Mouse (Mus musculus): ENCODE data around the gene Fbxo17. TPM values are rescaled to one million over a fixed set of nuclear protein-coding genes. Genes with fewer than 3 reads are reported as not detected.
A peak's percentile ranks its signal among the peaks of the same experiment; 100 is the strongest.

Fbxo17 gene
- total and polyA plus RNA-seq, 3 experiments, result 0.25 to 0.26 TPM; not detected in 1

- TF ChIP-seq POLR2AphosphoS2 (IDR thresholded peaks at IDR 0.05; ENCODE audit: low read depth, low read length) (no peak), RCOR1 (conservative IDR thresholded peaks at IDR 0.05; ENCODE audit: low read depth, low read length) (no peak), BHLHE40 (IDR thresholded peaks at IDR 0.05; ENCODE audit: low read depth, low read length) (0 out of 2 replicates have a peak, but pooled peaks have one; percentile 10), CTCF (conservative IDR thresholded peaks at IDR 0.05 in 1 of 2, IDR thresholded peaks at IDR 0.05 in 1 of 2; ENCODE audit: low read depth in 2 of 2, low read length in 2 of 2) (no peak), MAZ (IDR thresholded peaks at IDR 0.05; ENCODE audit: low read depth, low read length) (peak; percentile 70; the same call in 1 of the 2 replicates), E2F4 (IDR thresholded peaks at IDR 0.05; ENCODE audit: insufficient replicate concordance, low read depth, low read length) (no peak), ZC3H11A (IDR thresholded peaks at IDR 0.05; ENCODE audit: low read depth, low read length) (no peak), MYC (IDR thresholded peaks at IDR 0.05; ENCODE audit: low read depth, low read length) (no peak), ZNF384 (IDR thresholded peaks at IDR 0.05; ENCODE audit: low read depth, low read length) (peak; percentile 82), ETS1 (conservative IDR thresholded peaks at IDR 0.05; ENCODE audit: low read depth, low read length) (peak; percentile 45; the same call in 1 of the 2 replicates), EP300 (IDR thresholded peaks at IDR 0.05; ENCODE audit: low read length) (peak; percentile 11; the same call in 1 of the 2 replicates), IRF4 (IDR thresholded peaks at IDR 0.05; ENCODE audit: low read depth, low read length) (peak; percentile 65), GABPA (IDR thresholded peaks at IDR 0.05; ENCODE audit: insufficient replicate concordance, low read depth, low read length) (no peak), UBTF (IDR thresholded peaks at IDR 0.05; ENCODE audit: low read depth, low read length) (no peak), NELFE (IDR thresholded peaks at IDR 0.05; ENCODE audit: low read depth, low read length) (no peak)
Observed at GRCm38 (mm10) chr7:28674994-28675393, 41.6 kb upstream of the Fbxo17 start (continued).

GRCm38 (mm10) chr7:28675746-28676145, 40.9 kb upstream of the Fbxo17 start:
- Histone ChIP-seq H3K9ac (ENCODE audit: insufficient read depth, low read depth) (no peak overlapping the region), H3K4me3 (replicated peaks in 1 of 3; ENCODE audit: low read depth in 2 of 3, low read length in 2 of 3, poor library complexity in 1 of 3) (peak overlapping the region; percentile 30 to 49 (median 49)), H3K27ac (ENCODE audit: insufficient read depth, low read depth) (no peak overlapping the region), H3K27me3 (replicated peaks) (no peaks in the 10 kb centered on the region), H3K4me2 (ENCODE audit: insufficient read depth, low read depth, poor library complexity, severe bottlenecking) (peak overlapping the region; percentile 67), H3K79me2 (replicated peaks; ENCODE audit: control insufficient read depth, extremely low read depth, insufficient read depth, poor library complexity, severe bottlenecking) (no peaks in the 10 kb centered on the region), H3K36me3 (replicated peaks in 1 of 2; ENCODE audit: control insufficient read depth in 1 of 2, insufficient read depth in 1 of 2, low read length in 1 of 2) (no peaks in the 10 kb centered on the region), H3K4me1 (ENCODE audit: control insufficient read depth in 1 of 2, insufficient read depth in 2 of 2) (peaks cover 0 to 13% of the 10 kb centered on the region in 2 experiments; a peak in 2 of 4 replicates), H3K9me3 (replicated peaks; ENCODE audit: low read length) (no peaks in the 10 kb centered on the region)
- dilution Hi-C loops (cut with MboI; ENCODE audit: extremely low pct_ligation_motif_present, extremely low pct_unique_long_range_greater_than_20kb, low sequenced_read_pairs) (no loop called here), in situ Hi-C loops (cut with MboI; ENCODE audit: low pct_ligation_motif_present, low pct_unique_long_range_greater_than_20kb, low sequenced_read_pairs) (no loop called here)
- DNase-seq (ENCODE audit: extremely low read depth), result peak; percentile 45
- 0 out of 2 replicates have a peak, but pooled peaks have one; percentile 7 for TF ChIP-seq TCF12 (IDR thresholded peaks at IDR 0.05; ENCODE audit: low read depth, low read length)
- 0 out of 2 replicates have a peak, but pooled peaks have one; percentile 19 for TF ChIP-seq MXI1 (IDR thresholded peaks at IDR 0.05; ENCODE audit: low read depth, low read length)
- 0 out of 2 replicates have a peak, but pooled peaks have one; percentile 66 for TF ChIP-seq MYC (IDR thresholded peaks at IDR 0.05; ENCODE audit: low read depth, low read length)
- TF ChIP-seq ZNF384 (IDR thresholded peaks at IDR 0.05; ENCODE audit: low read depth, low read length), result no peak
- TF ChIP-seq SMC3 (IDR thresholded peaks at IDR 0.05; ENCODE audit: low read depth, low read length), result peak; percentile 35
- 0 out of 2 replicates have a peak, but pooled peaks have one; percentile 7 for TF ChIP-seq MAX (IDR thresholded peaks at IDR 0.05; ENCODE audit: low read length)
- no peak for TF ChIP-seq JUND (conservative IDR thresholded peaks at IDR 0.05; ENCODE audit: low read depth, low read length)
- peak; percentile 31; the same call in 1 of the 2 replicates for TF ChIP-seq IRF4 (IDR thresholded peaks at IDR 0.05; ENCODE audit: low read depth, low read length)
- peak; percentile 24; the same call in 1 of the 2 replicates for TF ChIP-seq POLR2A (IDR thresholded peaks at IDR 0.05; ENCODE audit: low read depth, low read length)
- TF ChIP-seq ZC3H11A (IDR thresholded peaks at IDR 0.05; ENCODE audit: low read depth, low read length), result no peak
- peak; percentile 45 to 68 for TF ChIP-seq CTCF (conservative IDR thresholded peaks at IDR 0.05 in 1 of 2, IDR thresholded peaks at IDR 0.05 in 1 of 2; ENCODE audit: low read depth in 2 of 2, low read length in 2 of 2)
- 0 out of 2 replicates have a peak, but pooled peaks have one; percentile 25 for TF ChIP-seq NELFE (IDR thresholded peaks at IDR 0.05; ENCODE audit: low read depth, low read length)
- TF ChIP-seq RAD21 (IDR thresholded peaks at IDR 0.05; ENCODE audit: low read depth, low read length), result peak; percentile 41
